Mouse (Mus musculus) mesoderm, embryonic 11.5 days (tissue): ENCODE measurements around the gene Hs1bp3.

Source experiments
- DNase-seq: peaks from one replicate; pipeline ENCODE4 v3.0.0-alpha.2; 2012; ENCODE audit warnings: low read depth, low spot score

The Hs1bp3 gene

GRCm38 (mm10) chr12:8362400-8362799 is 49.2 kb downstream of the Hs1bp3 start:
- no peak for DNase-seq

GRCm38 (mm10) chr12:8364321-8364838 is 51.1 kb downstream of the Hs1bp3 start:
- DNase-seq = peak; percentile 88

DNA sequence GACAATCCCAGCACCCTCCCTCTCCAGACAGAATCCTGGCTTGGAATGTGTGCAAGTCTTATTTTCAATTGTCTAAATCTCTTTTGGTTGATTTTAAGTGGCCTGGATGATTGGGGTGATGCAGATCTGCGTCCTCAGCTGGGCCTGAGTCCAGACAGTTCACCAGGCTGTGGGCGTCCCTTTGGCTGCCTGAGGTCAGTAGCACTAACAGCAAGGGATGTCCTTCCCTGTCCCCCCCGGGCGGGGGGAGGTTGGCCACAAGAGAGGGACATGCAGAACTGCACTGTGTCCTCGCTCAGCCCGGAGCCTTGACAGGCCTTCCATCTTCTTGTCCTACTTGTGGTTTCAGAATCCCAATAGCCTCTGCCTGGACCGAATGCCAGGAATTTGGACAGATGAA is 52.1 kb downstream of the Hs1bp3 start:
- DNase-seq = no peak

- DNase-seq = no peak
Measured at GRCm38 (mm10) chr12:8365905-8366576, 52.8 kb downstream of the Hs1bp3 start.

DNA sequence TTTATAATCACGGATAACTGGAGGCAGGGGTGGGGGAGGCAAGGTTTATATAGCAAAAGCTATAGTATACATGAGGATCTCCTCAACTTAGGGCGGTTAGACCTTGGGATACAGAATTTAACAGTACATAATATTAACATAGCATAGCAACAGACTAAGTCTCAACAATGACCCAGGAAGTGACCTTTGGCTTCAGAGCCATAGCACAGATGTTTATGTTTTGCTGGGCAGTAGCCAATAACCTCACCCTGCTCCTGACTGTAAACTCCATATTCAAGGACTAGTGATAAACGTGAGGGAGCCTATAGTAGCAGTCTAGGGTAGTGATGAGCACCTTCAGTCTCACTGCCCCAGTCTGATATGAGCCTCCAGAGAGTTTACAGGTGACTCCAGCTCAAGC is 53.5 kb downstream of the Hs1bp3 start:
- no peak for DNase-seq

GRCm38 (mm10) chr12:8371746-8372510 is 58.7 kb downstream of the Hs1bp3 start:
- no peak for DNase-seq

DNA sequence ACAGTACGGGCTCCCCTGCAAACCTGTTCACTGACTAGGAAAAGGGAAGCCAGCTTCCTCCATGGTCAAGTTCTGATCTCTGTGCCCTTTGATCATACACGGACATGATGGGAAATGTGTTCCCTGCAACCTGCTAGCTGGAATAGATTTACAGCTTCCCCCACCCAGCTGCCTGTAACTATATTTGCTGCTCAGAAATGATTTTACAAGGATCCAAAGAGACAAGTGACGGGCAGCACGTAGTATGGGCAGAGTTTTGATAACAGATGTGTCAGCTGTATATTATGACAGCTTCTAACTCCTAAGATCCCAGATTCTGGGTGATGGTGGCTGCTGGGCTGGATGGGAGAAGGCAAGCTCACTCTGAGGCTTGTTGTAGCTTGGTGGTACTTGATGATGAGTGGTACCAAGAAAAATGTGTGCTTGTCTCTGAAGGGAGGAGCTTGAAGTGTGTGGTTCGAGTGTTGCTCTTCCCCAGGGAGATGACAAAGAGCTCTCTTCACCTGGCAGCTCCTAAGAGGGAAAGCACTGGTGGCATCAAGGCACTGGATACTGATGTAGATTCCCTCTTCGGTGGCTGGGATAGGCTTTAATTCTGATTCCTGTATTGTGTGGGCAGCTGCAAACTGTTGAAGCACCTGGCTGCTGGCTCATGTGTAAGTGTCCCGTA is 59.4 kb downstream of the Hs1bp3 start:
- DNase-seq = no peak

DNA sequence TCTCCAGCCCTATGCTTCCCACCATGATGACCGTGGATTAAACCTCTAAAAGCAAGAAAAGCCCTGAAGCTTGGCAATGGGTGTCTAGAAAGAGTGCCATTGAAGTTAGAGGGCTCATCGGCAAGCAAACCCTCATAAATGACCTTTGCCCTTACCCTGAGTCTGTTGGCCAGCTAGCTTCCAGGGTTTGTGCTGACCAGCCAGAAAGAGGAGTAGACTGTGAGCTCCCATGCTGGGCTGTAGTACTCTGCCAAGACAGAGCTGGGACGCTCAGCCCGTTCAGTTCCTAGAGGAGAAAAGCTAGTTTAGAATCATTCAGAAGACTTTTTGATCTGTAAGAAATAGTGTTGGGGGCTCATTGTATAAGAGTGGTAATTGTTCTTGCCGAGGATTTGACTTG is 60.5 kb downstream of the Hs1bp3 start:
- no peak for DNase-seq

DNA sequence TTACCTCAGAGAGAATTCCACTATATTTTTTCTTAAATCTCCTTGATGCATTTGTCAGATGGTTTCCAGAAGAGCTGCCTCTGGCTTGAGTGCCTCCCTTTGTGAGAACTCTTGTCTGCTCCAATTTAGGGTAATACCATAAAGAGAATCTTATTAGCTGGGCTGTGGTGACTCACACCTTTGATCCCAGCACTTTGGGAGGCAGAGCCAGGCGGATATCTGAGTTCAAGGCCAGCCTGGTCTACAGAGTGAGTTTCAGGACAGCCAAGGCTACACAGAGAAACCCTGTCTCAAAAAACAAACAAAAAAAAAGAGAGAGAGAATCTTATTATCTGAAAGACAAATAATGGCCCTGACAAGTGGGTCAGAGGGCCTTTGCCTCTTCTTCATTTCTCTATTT is 63.9 kb downstream of the Hs1bp3 start:
- no peak for DNase-seq

DNA sequence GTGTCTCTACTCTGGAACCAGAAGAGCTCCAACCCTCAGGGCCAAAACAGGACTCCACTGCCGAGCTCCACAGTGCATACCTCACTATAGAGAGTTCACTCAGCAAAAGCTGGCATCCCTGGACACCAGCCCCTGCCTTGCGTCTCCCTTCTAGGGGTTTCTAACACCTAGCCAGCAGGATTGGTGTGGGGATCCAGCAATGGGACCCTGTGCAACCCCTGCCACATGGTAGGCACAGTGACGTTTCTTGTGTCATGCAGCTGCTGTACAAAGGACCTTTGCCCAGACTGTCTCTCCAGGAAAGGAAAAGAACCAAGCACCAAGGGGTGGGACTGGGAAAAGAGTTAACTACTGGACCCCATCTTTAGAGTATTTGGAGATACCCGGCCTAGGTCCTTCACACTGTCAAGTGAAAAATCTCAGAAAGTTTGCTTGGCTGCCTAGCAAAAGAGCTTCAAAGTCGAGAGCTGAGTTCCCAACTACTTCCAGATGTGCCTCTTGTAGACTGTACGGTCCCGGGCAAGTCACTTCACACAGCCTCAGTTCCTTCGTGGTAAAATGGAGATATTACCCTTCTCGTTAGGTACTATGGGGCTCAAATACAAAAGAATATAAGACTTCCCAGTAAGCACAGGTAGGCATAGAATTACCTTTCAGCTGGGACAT is 64.9 kb downstream of the Hs1bp3 start:
- DNase-seq = no peak

DNA sequence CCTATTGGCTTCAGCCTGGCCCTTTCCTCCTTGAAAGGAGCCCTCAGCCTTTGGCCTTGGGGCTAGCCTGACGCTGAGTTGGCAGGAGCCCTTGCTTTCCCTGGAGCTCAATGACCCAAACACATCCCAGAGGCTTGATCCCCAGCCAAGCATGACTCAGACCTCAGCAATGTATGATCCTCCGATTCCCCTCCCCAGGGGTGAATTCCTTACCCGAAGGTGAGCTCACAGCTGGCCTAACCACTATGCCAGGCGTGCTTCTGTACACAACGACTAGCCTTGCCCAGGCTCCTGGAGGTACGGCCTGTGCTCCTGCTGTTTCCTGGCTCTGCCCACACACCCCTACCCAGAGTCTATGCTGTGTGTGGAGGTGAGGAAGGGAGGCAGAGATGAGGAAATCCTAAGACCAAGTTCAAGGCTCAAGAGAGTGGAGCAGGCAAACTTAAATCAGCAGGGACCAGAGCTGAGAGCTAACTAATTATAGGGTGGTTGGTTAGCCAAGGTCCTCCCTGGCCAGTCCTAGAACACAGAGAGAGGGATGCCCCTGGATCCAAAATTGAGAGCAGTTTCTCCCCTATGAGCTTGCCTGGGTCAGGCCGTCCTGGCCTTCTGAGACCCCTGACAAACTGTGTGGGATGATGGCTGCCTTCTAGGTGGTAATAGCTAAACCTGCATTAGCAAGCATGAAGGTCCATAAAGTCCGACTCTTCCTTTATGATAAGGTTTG is 66.7 kb downstream of the Hs1bp3 start:
- no peak for DNase-seq

GRCm38 (mm10) chr12:8380944-8381343 is 67.7 kb downstream of the Hs1bp3 start:
- DNase-seq = no peak

DNA sequence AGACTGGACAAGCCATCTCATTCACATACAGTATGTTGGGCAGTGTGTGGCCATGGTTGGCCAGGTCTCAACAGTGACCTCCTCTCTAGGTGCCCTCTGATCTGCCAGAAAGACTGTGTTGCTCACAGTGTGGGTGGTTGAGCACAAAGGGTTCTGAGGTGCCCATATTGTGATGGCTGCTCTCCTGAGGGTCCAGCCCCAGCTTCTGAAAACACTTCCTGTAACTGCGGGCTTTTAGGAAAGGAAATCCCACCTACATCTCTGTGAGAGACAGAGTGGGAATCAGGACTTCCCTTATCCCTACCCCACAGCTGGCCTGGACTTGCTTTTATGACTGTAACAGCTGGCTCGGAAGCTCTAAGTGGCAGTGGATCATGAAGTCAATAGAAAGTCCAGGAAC is 68.7 kb downstream of the Hs1bp3 start:
- DNase-seq = no peak

GRCm38 (mm10) chr12:8383822-8384221 is 70.6 kb downstream of the Hs1bp3 start:
- no peak for DNase-seq

DNA sequence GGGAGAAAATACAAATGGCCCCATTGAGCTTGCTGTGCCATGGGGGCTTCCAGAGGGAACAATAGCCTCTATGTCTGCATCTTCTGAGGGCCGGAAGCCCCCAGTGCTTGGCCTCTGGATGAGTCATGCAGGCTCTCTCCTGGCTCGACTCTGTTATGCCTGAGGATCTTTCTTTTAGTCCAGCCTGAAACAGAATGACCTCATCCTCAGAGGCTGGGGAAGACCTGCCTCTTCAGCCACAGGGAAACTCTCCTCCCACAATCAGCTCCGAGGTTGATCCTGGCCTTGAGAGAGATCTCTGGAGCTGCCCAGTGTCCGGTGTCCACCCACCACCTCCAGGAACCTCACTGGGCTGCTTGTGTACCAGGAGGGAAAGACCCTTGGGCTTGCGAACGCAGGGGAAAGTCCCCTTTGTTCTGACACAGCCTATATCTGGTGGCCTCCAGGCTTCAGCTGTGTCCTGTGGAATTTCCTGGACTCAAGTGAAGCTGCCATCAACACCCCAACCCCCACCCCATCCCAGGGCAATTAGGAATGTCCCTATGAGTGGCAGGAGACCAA is 73.3 kb downstream of the Hs1bp3 start:
- peak; percentile 64 for DNase-seq

- DNase-seq = no peak
Measured at GRCm38 (mm10) chr12:8387281-8387680, 74.0 kb downstream of the Hs1bp3 start.

- no peak for DNase-seq
Measured at GRCm38 (mm10) chr12:8388529-8389414, 75.5 kb downstream of the Hs1bp3 start.

DNA sequence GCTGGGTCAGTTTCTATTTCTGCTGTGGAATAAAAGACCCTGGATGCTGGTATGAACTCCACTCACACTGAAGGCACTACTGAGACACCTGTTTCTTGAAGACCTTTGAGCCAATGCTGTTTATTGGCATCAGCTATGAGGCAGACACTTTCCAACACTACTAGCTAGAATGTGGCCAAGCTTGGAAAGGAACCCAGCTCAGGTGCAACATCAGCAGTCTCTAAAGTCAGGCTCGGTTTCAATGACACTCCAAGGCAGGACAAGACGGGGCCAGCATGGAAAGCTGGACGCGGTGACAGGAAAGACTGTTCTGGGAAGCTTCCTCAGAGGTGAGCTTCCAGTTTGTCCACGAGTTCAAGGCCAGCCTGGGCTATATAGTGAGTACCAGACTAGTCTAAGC is 80.0 kb downstream of the Hs1bp3 start:
- no peak for DNase-seq
